Mouse (Mus musculus) liver, embryonic 16.5 days (tissue): Measurements from ENCODE around the gene AC140267.1. TPM values are rescaled to one million over a fixed set of nuclear protein-coding genes. Genes with fewer than 3 reads are reported as not detected.

Experiments
- ATAC-seq: fragments of 200-750 bp; cut with Nextera tagmentation; 2 replicates; pipeline ENCODE4 v1.8.0; 2017; ENCODE audit warnings: low read depth, mild to moderate bottlenecking, moderate number of reproducible peaks, moderate library complexity
- H3K27ac ChIP-seq: fragments of 300-500 bp; sonication (generic); 2 replicates; pipeline ENCODE4 v1.5.1; 2014; ENCODE audit warnings: mild to moderate bottlenecking, low read length
- H3K27me3 ChIP-seq: fragments of 300-500 bp; sonication (generic); 2 replicates; pipeline ENCODE4 v1.6.1; 2014; ENCODE audit warnings: low read depth, low read length, mixed read lengths; ENCODE audit not compliant: control insufficient read depth, insufficient read depth
- H3K36me3 ChIP-seq: fragments of 300-500 bp; sonication (generic); 2 replicates; pipeline ENCODE4 v1.6.1; 2014; ENCODE audit warnings: mild to moderate bottlenecking; ENCODE audit not compliant: control insufficient read depth, insufficient read depth
- H3K4me1 ChIP-seq: fragments of 300-500 bp; sonication (generic); 2 replicates; pipeline ENCODE4 v1.6.1; 2014; ENCODE audit warnings: low read depth, low read length, mixed read lengths; ENCODE audit not compliant: control insufficient read depth
- H3K4me2 ChIP-seq: fragments of 300-500 bp; sonication (generic); 2 replicates; pipeline ENCODE4 v1.6.1; 2014; ENCODE audit warnings: low read depth, low read length, mixed read lengths
- H3K4me3 ChIP-seq: fragments of 300-500 bp; sonication (generic); 2 replicates; pipeline ENCODE4 v1.5.1; 2014; ENCODE audit warnings: low read depth, mild to moderate bottlenecking, low read length
- H3K9ac ChIP-seq: fragments of 300-500 bp; sonication (generic); 2 replicates; pipeline ENCODE4 v1.6.1; 2014; ENCODE audit warnings: low read depth, low read length
- H3K9me3 ChIP-seq: fragments of 300-500 bp; sonication (generic); replicated peaks from 2 replicates; pipeline ENCODE4 v1.6.1; 2016; ENCODE audit warnings: low read length; ENCODE audit not compliant: control insufficient read depth
- WGBS: fragments of 180-500 bp; shearing (Covaris S2); extraction: QIAGEN DNeasy Blood & Tissue Kit; methylation state at CpG from one replicate; pipeline ENCODE4 v1.1.7; 2014; ENCODE audit not compliant: insufficient replicate concordance; 5-methylcytosine and 5-hydroxymethylcytosine counted together
- polyA plus RNA-seq: library from polyadenylated mRNA; unstranded; fragments of >200 nt; fragmentation: Nextera tagmentation; extraction: Ambion mirVana; gene quantifications from 2 replicates; pipeline ENCODE4 v1.2.1, GENCODE M21; 2015

Gene AC140267.1
- polyA plus RNA-seq, 1 experiment from 2014 or later: not detected

GRCm38 (mm10) chr15:80223751-80224150, 11.9 kb upstream of the AC140267.1 start:
- H3K4me2 ChIP-seq: no peak overlapping the region
- H3K27me3 ChIP-seq: no peaks in the 10 kb centered on the region
- no peak overlapping the region for H3K9ac ChIP-seq
- no peaks in the 10 kb centered on the region for H3K36me3 ChIP-seq
- H3K27ac ChIP-seq: no peak overlapping the region
- H3K4me1 ChIP-seq: peaks cover 4% of the 10 kb centered on the region
- no peak overlapping the region for H3K4me3 ChIP-seq
- 71% methylated on average over 7 of the region's 7 CpGs for WGBS
- ATAC-seq: no peak
- no peaks in the 10 kb centered on the region for H3K9me3 ChIP-seq

DNA sequence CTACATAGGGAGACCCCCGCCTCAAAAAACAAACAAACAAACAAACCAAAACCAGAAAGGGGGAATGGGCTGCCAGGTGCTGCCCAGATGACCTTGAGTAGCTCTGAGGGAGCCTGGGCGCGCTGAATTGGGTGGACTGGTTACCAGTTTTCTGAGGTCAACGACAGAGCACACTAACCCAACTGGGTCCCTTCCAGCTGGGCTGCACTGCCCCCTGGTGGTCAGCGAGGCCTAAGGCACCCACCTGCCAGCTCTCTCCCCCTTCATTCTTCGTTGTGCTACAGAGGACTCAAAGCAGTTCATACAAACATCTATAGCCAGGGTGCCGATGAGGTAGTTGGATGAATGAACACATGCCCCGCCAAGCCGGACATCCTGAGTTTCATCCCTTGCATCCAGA, 10.4 kb upstream of the AC140267.1 start:
- no peak overlapping the region for H3K4me3 ChIP-seq
- H3K27ac ChIP-seq: no peak overlapping the region
- no peak overlapping the region for H3K9ac ChIP-seq
- WGBS: 14% methylated on average over 9 of the region's 9 CpGs
- H3K27me3 ChIP-seq: no peaks in the 10 kb centered on the region
- no peaks in the 10 kb centered on the region for H3K9me3 ChIP-seq
- H3K4me2 ChIP-seq: no peak overlapping the region
- peak; percentile 72 for ATAC-seq
- peaks cover 2% of the 10 kb centered on the region; the same call in 1 of the 2 replicates for H3K4me1 ChIP-seq
- no peaks in the 10 kb centered on the region for H3K36me3 ChIP-seq

DNA sequence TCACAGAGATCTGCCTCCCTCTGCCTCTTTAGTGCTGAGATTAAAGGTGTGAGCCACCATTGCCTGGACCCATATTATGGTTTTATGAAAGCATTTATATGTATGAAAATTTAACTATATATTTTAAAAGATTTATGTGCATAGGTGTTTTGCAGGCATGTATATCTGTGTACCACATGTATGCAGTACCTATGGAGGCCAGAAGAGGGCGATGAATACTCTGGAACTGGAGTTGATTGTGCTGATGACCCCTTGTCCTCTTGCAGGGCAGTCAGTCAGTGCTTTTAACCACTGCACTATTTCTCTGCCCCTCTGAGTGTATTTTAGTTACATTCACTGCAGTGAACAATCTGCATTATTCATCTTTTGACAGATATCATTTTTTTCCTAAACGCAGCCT, 9.8 kb upstream of the AC140267.1 start:
- Histone ChIP-seq H3K36me3 (no peaks in the 10 kb centered on the region), H3K27me3 (no peaks in the 10 kb centered on the region), H3K27ac (no peak overlapping the region), H3K4me3 (no peak overlapping the region), H3K9me3 (no peaks in the 10 kb centered on the region), H3K4me1 (peaks cover 2% of the 10 kb centered on the region; the same call in 1 of the 2 replicates), H3K9ac (no peak overlapping the region), H3K4me2 (no peak overlapping the region)
- 47% methylated on average over 2 of the region's 2 CpGs for WGBS
- ATAC-seq: peak; percentile 64

- Histone ChIP-seq H3K27me3 (no peaks in the 10 kb centered on the region), H3K27ac (no peak overlapping the region), H3K4me2 (no peak overlapping the region), H3K4me3 (no peak overlapping the region), H3K9ac (no peak overlapping the region), H3K4me1 (peaks cover 6% of the 10 kb centered on the region), H3K36me3 (no peaks in the 10 kb centered on the region), H3K9me3 (no peaks in the 10 kb centered on the region)
- WGBS: 67% methylated on average over 17 of the region's 17 CpGs
- no peak for ATAC-seq
Observed at GRCm38 (mm10) chr15:80228071-80228800, 7.4 kb upstream of the AC140267.1 start.

DNA sequence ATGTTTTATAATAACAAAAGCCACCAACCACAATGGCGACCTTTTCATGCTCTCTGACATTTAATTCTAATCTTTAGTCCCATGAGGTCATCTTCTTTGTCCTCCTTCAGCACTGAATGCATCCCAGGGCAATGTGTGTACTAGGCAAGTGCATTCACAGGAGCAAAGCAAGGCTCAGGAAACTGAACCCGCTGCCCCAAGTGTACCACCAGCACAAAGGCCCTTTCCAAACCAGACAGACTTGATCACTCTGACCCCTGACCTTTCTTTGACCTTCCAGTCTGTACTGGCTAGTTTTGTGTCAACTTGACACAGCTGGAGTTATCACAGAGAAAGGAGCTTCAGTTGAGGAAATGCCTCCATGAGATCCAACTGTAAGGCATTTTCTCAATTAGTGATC, 3.3 kb upstream of the AC140267.1 start:
- H3K9ac ChIP-seq: no peak overlapping the region
- no peaks in the 10 kb centered on the region for H3K9me3 ChIP-seq
- H3K4me2 ChIP-seq: no peak overlapping the region
- H3K4me3 ChIP-seq: no peak overlapping the region
- H3K27me3 ChIP-seq: no peaks in the 10 kb centered on the region
- no peak for ATAC-seq
- peaks cover 23% of the 10 kb centered on the region for H3K4me1 ChIP-seq
- peaks cover 12% of the 10 kb centered on the region; the same call in 1 of the 2 replicates for H3K36me3 ChIP-seq
- no peak overlapping the region for H3K27ac ChIP-seq
- WGBS: 69% methylated on average over 2 of the region's 2 CpGs

DNA sequence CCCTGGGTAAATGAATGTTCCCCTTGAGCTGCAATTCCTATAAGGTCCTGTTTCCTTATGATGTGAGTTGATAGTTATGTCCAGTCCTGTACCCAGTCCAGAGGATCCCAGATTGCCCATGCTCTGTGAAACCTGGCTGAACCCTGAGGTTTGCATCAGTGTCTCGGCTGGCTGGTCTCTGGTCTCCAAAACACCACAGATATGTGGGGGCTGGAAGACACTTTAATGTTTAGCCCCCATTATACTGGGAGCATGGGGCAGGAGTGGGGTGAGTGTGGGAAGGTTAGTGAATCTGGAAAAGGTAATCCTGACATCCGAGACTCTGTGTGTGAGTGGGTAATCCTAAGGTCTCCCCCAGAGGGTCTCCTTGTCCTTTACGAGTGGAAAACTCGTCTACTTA, 2.6 kb upstream of the AC140267.1 start:
- peak overlapping the region; percentile 61 for H3K9ac ChIP-seq
- peak overlapping the region; percentile 86; the same call in 1 of the 2 replicates for H3K4me2 ChIP-seq
- H3K27ac ChIP-seq: peak overlapping the region; percentile 93
- H3K9me3 ChIP-seq: no peaks in the 10 kb centered on the region
- H3K4me1 ChIP-seq: peaks cover 23% of the 10 kb centered on the region
- no peak for ATAC-seq
- H3K4me3 ChIP-seq: peak overlapping the region; percentile 50; the same call in 1 of the 2 replicates
- WGBS: 64% methylated on average over 4 of the region's 4 CpGs
- H3K27me3 ChIP-seq: no peaks in the 10 kb centered on the region
- H3K36me3 ChIP-seq: peaks cover 17% of the 10 kb centered on the region

- Histone ChIP-seq H3K27ac (peak within 1 kb of the TSS; percentile 93), H3K9ac (peak within 1 kb of the TSS; percentile 92), H3K4me3 (peak within 1 kb of the TSS; percentile 95), H3K36me3 (peaks cover 24% of the 10 kb centered on the region), H3K4me2 (peak within 1 kb of the TSS; percentile 86), H3K27me3 (no peaks in the 10 kb centered on the region), H3K4me1 (peaks cover 23% of the 10 kb centered on the region), H3K9me3 (no peaks in the 10 kb centered on the region)
- WGBS: under 1% methylated on average over 65 of the region's 67 CpGs
- peak; percentile 97 for ATAC-seq
Observed at GRCm38 (mm10) chr15:80233733-80234509, 1.7 kb upstream of the AC140267.1 start, which contains the start of gene Mief1. TSS of gene Mief1 (plus strand) at chr15:80234018.

DNA sequence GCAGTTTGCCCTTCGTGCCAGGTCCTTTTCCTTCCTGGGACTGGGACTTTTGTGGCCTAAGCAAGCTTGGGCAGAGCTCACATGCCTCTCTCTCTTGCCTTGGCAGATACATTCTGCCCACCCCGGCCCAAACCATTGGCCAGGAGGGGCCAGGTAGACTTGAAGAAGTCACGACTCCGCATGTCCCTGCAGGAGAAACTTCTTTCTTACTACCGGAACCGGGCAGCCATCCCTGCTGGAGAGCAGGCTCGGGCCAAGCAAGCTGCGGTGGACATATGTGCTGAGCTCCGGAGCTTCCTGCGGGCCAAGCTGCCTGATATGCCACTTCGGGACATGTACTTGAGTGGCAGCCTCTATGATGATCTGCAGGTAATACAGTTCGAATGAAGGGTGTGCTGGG, 12.5 kb downstream of the AC140267.1 start:
- Histone ChIP-seq H3K4me2 (no peak overlapping the region), H3K27me3 (no peaks in the 10 kb centered on the region), H3K27ac (peak overlapping the region; percentile 41), H3K36me3 (peaks cover 43% of the 10 kb centered on the region), H3K9ac (no peak overlapping the region; the same call in 1 of the 2 replicates), H3K9me3 (no peaks in the 10 kb centered on the region), H3K4me1 (peaks cover 42% of the 10 kb centered on the region), H3K4me3 (no peak overlapping the region)
- WGBS: 90% methylated on average over 12 of the region's 12 CpGs
- no peak for ATAC-seq

DNA sequence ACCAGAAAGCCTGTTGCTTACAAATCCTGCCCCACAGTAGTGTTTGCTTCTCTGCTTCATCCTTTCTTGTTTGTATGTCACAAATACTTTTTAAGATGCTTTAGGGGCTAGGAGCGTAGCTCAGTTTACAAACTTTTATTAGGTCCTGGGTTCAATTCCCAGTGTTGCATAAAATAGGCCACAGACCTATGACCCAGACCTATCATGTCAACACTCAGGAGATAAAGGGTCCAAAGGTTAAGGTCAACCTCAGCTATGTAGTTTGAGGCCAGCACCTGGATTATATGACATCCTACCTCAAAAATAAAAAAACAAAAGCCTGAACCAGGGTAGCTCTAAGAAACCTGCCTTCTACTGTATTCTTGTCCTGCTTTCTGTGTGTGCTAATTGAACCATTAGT, 13.0 kb downstream of the AC140267.1 start:
- Histone ChIP-seq H3K9ac (no peak overlapping the region), H3K4me2 (no peak overlapping the region), H3K9me3 (no peaks in the 10 kb centered on the region), H3K4me3 (no peak overlapping the region), H3K4me1 (peaks cover 47% of the 10 kb centered on the region), H3K27ac (peak overlapping the region; percentile 41), H3K27me3 (no peaks in the 10 kb centered on the region), H3K36me3 (peaks cover 41% of the 10 kb centered on the region)
- 81% methylated on average over 1 of the region's 1 CpGs for WGBS
- no peak for ATAC-seq
